Comparison of ENCODE assay signal across 8 mouse cellular contexts in the genomic region with DNA sequence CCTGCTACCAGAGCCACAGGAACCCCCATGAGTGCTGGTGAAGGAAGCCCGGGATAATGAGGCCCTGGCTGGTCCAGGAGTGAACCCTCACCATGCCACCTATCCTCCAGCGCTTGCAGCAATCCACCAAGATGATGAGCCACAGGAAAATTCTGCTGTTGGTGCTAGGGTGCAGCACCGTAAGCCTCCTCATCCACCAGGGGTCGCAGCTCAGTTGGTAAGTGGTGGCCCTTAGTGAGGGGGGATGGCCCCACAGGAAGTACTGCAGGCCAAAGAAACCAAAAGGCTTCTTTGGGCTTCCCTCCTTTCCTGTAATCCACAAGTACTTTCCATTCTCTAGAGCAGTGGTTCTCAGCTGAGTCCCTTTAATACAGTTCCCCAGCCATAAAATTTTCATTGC. TPM values are rescaled to one million over a fixed set of nuclear protein-coding genes. Genes with fewer than 3 reads are reported as not detected.
A peak's percentile ranks its signal among the peaks of the same experiment; 100 is the strongest.
DNase-seq lines count a peak whose midpoint lies in the region; ATAC-seq lines count a peak whose summit lies in the region.
"Had no signal": no experiment of that assay in that cellular context is flagged by ENCODE, and none has a peak within 500 bp of the region (broad histone marks: within the 10 kb centered on the region; RNA-seq: fewer than 3 reads in every experiment).

No protein-coding gene starts in this region.

- H3K9me3 ChIP-seq in liver, embryonic 13.5 days (replicated peaks), result no peaks in the 10 kb centered on the region
- H3K9me3 ChIP-seq: heart, embryonic 15.5 days had no signal

- peaks cover 12% of the 10 kb centered on the region for H3K4me1 ChIP-seq in liver, embryonic 13.5 days (replicated peaks)

- 13% methylated on average over 4 of the region's 4 CpGs for WGBS in liver, embryonic 13.5 days (ENCODE audit: insufficient replicate concordance)

- ATAC-seq in CD4-positive, CD25-positive, alpha-beta regulatory T cell, adult 4 months, result peak; percentile 84
- ATAC-seq in erythroid progenitor cell, adult 5-6 weeks (replicated peaks; ENCODE audit: low FRiP score, poor library complexity, severe bottlenecking), result peak; percentile 62; the same call in 1 of the 2 replicates
- no peak for ATAC-seq in liver, embryonic 13.5 days (ENCODE audit: low read depth)

- no peak overlapping the region for H3K4me3 ChIP-seq in liver, embryonic 13.5 days (replicated peaks)
- H3K4me3 ChIP-seq: heart, embryonic 15.5 days had no signal

- no peak overlapping the region for H3K4me2 ChIP-seq in liver, embryonic 13.5 days
- H3K4me2 ChIP-seq: heart, embryonic 15.5 days had no signal

- DNase-seq in layer of hippocampus, postnatal 36 days, result peak; percentile 30 to 45
- DNase-seq in layer of hippocampus, postnatal 14 days (ENCODE audit: low spot score in 2 of 2), result no peak
- DNase-seq in MEL-GATA-1-ER (ENCODE audit: extremely low read depth, low read depth), result peak; percentile 47
- DNase-seq in liver, embryonic 13.5 days, result peak; percentile 20
- peak; percentile 62 to 65 for DNase-seq in spleen, postnatal 36 days (ENCODE audit: low spot score in 2 of 2)

- no peaks in the 10 kb centered on the region for H3K36me3 ChIP-seq in liver, embryonic 13.5 days
- H3K36me3 ChIP-seq: heart, embryonic 15.5 days had no signal

- H3K27me3 ChIP-seq in liver, embryonic 13.5 days, result peaks cover 36% of the 10 kb centered on the region

- H3K9ac ChIP-seq in liver, embryonic 13.5 days, result no peak overlapping the region
- H3K9ac ChIP-seq: heart, embryonic 15.5 days had no signal

- no peak overlapping the region for H3K27ac ChIP-seq in liver, embryonic 13.5 days
- H3K27ac ChIP-seq: heart, embryonic 15.5 days had no signal

RNA-seq across cellular contexts. Expression of gene Gal3st3, which starts 4.3 kb away (rescaled TPM):
- 100 to 1,000 TPM; 110 TPM for total RNA-seq in layer of hippocampus, postnatal 36 days (2021)
- total RNA-seq in layer of hippocampus, postnatal 14 days (2021), result 100 to 1,000 TPM; 129 to 132 TPM
- under 1 TPM in 1 of 2 experiments, not detected in 1; 0.15 TPM for polyA plus RNA-seq in CD4-positive, CD25-positive, alpha-beta regulatory T cell, adult 4 months (2017; shearing (Covaris generic))
- total RNA-seq in erythroid progenitor cell, adult 5-6 weeks (2015; ENCODE audit: low replicate concordance), result not detected in 2 replicates
- not detected in 2 replicates for total RNA-seq in erythroid progenitor cell, adult 5-6 weeks (2017; ENCODE audit: low replicate concordance)
- polyA plus RNA-seq in liver, embryonic 13.5 days (2015; fragmentation: Nextera tagmentation; extraction: Ambion mirVana), result 0.15 and 0.17 TPM in 2 replicates

RNA-seq across cellular contexts. Expression of gene Sf3b2, which starts 7.2 kb away (rescaled TPM):
- total RNA-seq in layer of hippocampus, postnatal 36 days (2021), result 100 to 1,000 TPM; 204 to 205 TPM
- 100 to 1,000 TPM; 195 to 199 TPM for total RNA-seq in layer of hippocampus, postnatal 14 days (2021)
- 100 to 1,000 TPM; 341 to 465 TPM for polyA plus RNA-seq in CD4-positive, CD25-positive, alpha-beta regulatory T cell, adult 4 months (2017; shearing (Covaris generic))
- total RNA-seq in erythroid progenitor cell, adult 5-6 weeks (2015; ENCODE audit: low replicate concordance), result 82.5 and 114 TPM in 2 replicates
- total RNA-seq in erythroid progenitor cell, adult 5-6 weeks (2017; ENCODE audit: low replicate concordance), result 107 and 146 TPM in 2 replicates
- polyA plus RNA-seq in liver, embryonic 13.5 days (2015; fragmentation: Nextera tagmentation; extraction: Ambion mirVana), result 157 TPM in 2 replicates

RNA-seq across cellular contexts. Expression of gene Pacs1, which starts 29.5 kb away (rescaled TPM):
- total RNA-seq in layer of hippocampus, postnatal 36 days (2021), result 10 to 100 TPM; 52.5 to 55.0 TPM
- 10 to 100 TPM; 59.6 to 63.9 TPM for total RNA-seq in layer of hippocampus, postnatal 14 days (2021)
- 10 to 100 TPM; 16.5 to 21.9 TPM for polyA plus RNA-seq in CD4-positive, CD25-positive, alpha-beta regulatory T cell, adult 4 months (2017; shearing (Covaris generic))
- 13.4 and 29.2 TPM in 2 replicates for total RNA-seq in erythroid progenitor cell, adult 5-6 weeks (2015; ENCODE audit: low replicate concordance)
- total RNA-seq in erythroid progenitor cell, adult 5-6 weeks (2017; ENCODE audit: low replicate concordance), result 6.8 and 15.5 TPM in 2 replicates
- 7.7 and 10.4 TPM in 2 replicates for polyA plus RNA-seq in liver, embryonic 13.5 days (2015; fragmentation: Nextera tagmentation; extraction: Ambion mirVana)

RNA-seq across cellular contexts. Expression of gene Catsper1, which starts 33.1 kb away (rescaled TPM):
- not detected for total RNA-seq in layer of hippocampus, postnatal 36 days (2021)
- not detected for total RNA-seq in layer of hippocampus, postnatal 14 days (2021)
- not detected for polyA plus RNA-seq in CD4-positive, CD25-positive, alpha-beta regulatory T cell, adult 4 months (2017; shearing (Covaris generic))
- total RNA-seq in erythroid progenitor cell, adult 5-6 weeks (2015; ENCODE audit: low replicate concordance), result not detected in 2 replicates
- not detected in 2 replicates for total RNA-seq in erythroid progenitor cell, adult 5-6 weeks (2017; ENCODE audit: low replicate concordance)
- not detected in 2 replicates for polyA plus RNA-seq in liver, embryonic 13.5 days (2015; fragmentation: Nextera tagmentation; extraction: Ambion mirVana)
- polyA plus RNA-seq: heart, embryonic 15.5 days had no signal

RNA-seq across cellular contexts. Expression of gene Cst6, which starts 46.9 kb away (rescaled TPM):
- 1 to 10 TPM; 7.3 to 7.7 TPM for total RNA-seq in layer of hippocampus, postnatal 36 days (2021)
- 1 to 10 TPM; 5.4 to 5.9 TPM for total RNA-seq in layer of hippocampus, postnatal 14 days (2021)
- 1 to 10 TPM; 2.7 to 3.2 TPM for polyA plus RNA-seq in CD4-positive, CD25-positive, alpha-beta regulatory T cell, adult 4 months (2017; shearing (Covaris generic))
- total RNA-seq in erythroid progenitor cell, adult 5-6 weeks (2015; ENCODE audit: low replicate concordance), result 0.42 TPM in 1 of 2 replicates, not detected in the other
- total RNA-seq in erythroid progenitor cell, adult 5-6 weeks (2017; ENCODE audit: low replicate concordance), result not detected in 2 replicates
- 0.34 and 0.39 TPM in 2 replicates for polyA plus RNA-seq in liver, embryonic 13.5 days (2015; fragmentation: Nextera tagmentation; extraction: Ambion mirVana)

Comparison
In these comparisons a context has a peak if more than half of its experiments do, and no peak if none do; other contexts are left out.
1. DNase-seq: peak in layer of hippocampus, postnatal 36 days (2 of 2), MEL-GATA-1-ER (single experiment), liver, embryonic 13.5 days (single experiment) and spleen, postnatal 36 days (2 of 2); none in layer of hippocampus, postnatal 14 days (0 of 2).
2. RNA of gene Gal3st3, which starts 4.3 kb away (total RNA-seq): 129 to 132 TPM in layer of hippocampus, postnatal 14 days and 110 TPM in layer of hippocampus, postnatal 36 days; not detected in erythroid progenitor cell, adult 5-6 weeks; every median in the first group is over 100 times any median in the second.